Mouse (Mus musculus) thymus, adult 2 months (tissue): ENCODE data around the gene Mum1. TPM values are rescaled to one million over a fixed set of nuclear protein-coding genes. Genes with fewer than 3 reads are reported as not detected.

Experiments used
- DNase-seq: peaks from one replicate; pipeline ENCODE4 v3.0.0; 2021
- H3K27ac ChIP-seq: fragments of 200-500 bp; 2 replicates; pipeline ENCODE4 v1.5.1; 2012; ENCODE audit warnings: low read length, control low read depth; ENCODE audit not compliant: control insufficient read depth, insufficient read depth
- H3K27me3 ChIP-seq: fragments of 200-500 bp; 2 replicates; pipeline ENCODE4 v1.6.1; 2012; ENCODE audit warnings: mild to moderate bottlenecking, low read length, moderate library complexity, mixed read lengths; ENCODE audit not compliant: control insufficient read depth, insufficient read depth
- H3K36me3 ChIP-seq: fragments of 200-500 bp; 2 replicates; pipeline ENCODE4 v1.6.1; 2012; ENCODE audit warnings: mild to moderate bottlenecking, low read length, moderate library complexity; ENCODE audit not compliant: control insufficient read depth, insufficient read depth
- H3K4me1 ChIP-seq: fragments of 200-500 bp; replicated peaks from 2 replicates; pipeline ENCODE4 v1.6.1; 2012; ENCODE audit warnings: low read length; ENCODE audit not compliant: control insufficient read depth, insufficient read depth
- H3K4me3 ChIP-seq: fragments of 200-500 bp; 2 replicates; pipeline ENCODE4 v1.5.1; 2012; ENCODE audit warnings: mild to moderate bottlenecking, low read length, control low read depth, moderate library complexity; ENCODE audit not compliant: control insufficient read depth, insufficient read depth
- CTCF ChIP-seq: fragments of 200-500 bp; IDR thresholded peaks from 2 replicates; pipeline ENCODE4 v1.5.1; 2012; ENCODE audit warnings: mild to moderate bottlenecking, control low read depth, low read length, moderate library complexity, borderline replicate concordance; ENCODE audit not compliant: control insufficient read depth, poor library complexity, insufficient read depth; ENCODE audit errors: extremely low read depth
- POLR2A ChIP-seq: fragments of 200-500 bp; IDR thresholded peaks from 2 replicates; pipeline ENCODE4 v1.6.1; 2012; ENCODE audit warnings: mild to moderate bottlenecking, low read length, control low read depth, moderate library complexity; ENCODE audit not compliant: control insufficient read depth, poor library complexity, insufficient read depth; ENCODE audit errors: extremely low read depth
- WGBS: fragments of 180-500 bp; shearing (Covaris S2); methylation state at CpG from one replicate; pipeline ENCODE4 v1.1.7; 2018; 5-methylcytosine and 5-hydroxymethylcytosine counted together
- polyA plus RNA-seq: library from polyadenylated mRNA; depleted of rRNA; stranded (reverse); fragments of >200 nt; gene quantifications from 2 replicates; pipeline ENCODE4 v1.2.3, GENCODE M21; 2012; rRNA removed

The Mum1 gene
- 111 and 113 TPM in 2 replicates for polyA plus RNA-seq

- H3K27ac ChIP-seq: peak within 1 kb of the TSS; percentile 43
- H3K4me1 ChIP-seq: peaks cover 17% of the 10 kb centered on the region
- H3K36me3 ChIP-seq: peaks cover 22% of the 10 kb centered on the region
- peak within 1 kb of the TSS; percentile 59 for H3K4me3 ChIP-seq
- H3K27me3 ChIP-seq: no peaks in the 10 kb centered on the region
- DNase-seq: peak; percentile 99
- WGBS: 1% methylated on average over 70 of the region's 75 CpGs
- TF ChIP-seq CTCF (peak; percentile 72), POLR2A (peak; percentile 89)
Observed at GRCm38 (mm10) chr10:80226416-80227165, at the start of gene Mum1. Gene Mum1, plus strand, starts transcription at chr10:80226434.

GRCm38 (mm10) chr10:80177441-80178279 is 48.6 kb upstream of the Mum1 start:
- H3K36me3 ChIP-seq: no peaks in the 10 kb centered on the region
- H3K27ac ChIP-seq: no peak overlapping the region
- DNase-seq: no peak
- 93% methylated on average over 7 of the region's 7 CpGs for WGBS
- TF ChIP-seq POLR2A (no peak), CTCF (no peak)
- H3K4me3 ChIP-seq: no peak overlapping the region
- H3K27me3 ChIP-seq: peaks cover 7% of the 10 kb centered on the region
- peaks cover 9% of the 10 kb centered on the region for H3K4me1 ChIP-seq

- H3K36me3 ChIP-seq: no peaks in the 10 kb centered on the region
- H3K27me3 ChIP-seq: peaks cover 7% of the 10 kb centered on the region
- no peak within 1 kb of the TSS for H3K27ac ChIP-seq
- no peak for DNase-seq
- peaks cover 6% of the 10 kb centered on the region for H3K4me1 ChIP-seq
- WGBS: 11% methylated on average over 104 of the region's 106 CpGs
- TF ChIP-seq POLR2A (no peak), CTCF (no peak)
- peak within 1 kb of the TSS; percentile 48 for H3K4me3 ChIP-seq
Observed at GRCm38 (mm10) chr10:80179068-80180051, 46.9 kb upstream of the Mum1 start, which contains the start of gene Efna2. Gene Efna2, plus strand, starts transcription at chr10:80179482.

- Histone ChIP-seq H3K36me3 (no peaks in the 10 kb centered on the region), H3K4me3 (no peak overlapping the region), H3K27ac (no peak overlapping the region), H3K4me1 (peaks cover 6% of the 10 kb centered on the region), H3K27me3 (peaks cover 7% of the 10 kb centered on the region)
- no peak for DNase-seq
- 71% methylated on average over 6 of the region's 6 CpGs for WGBS
- TF ChIP-seq CTCF (no peak), POLR2A (no peak)
Observed at GRCm38 (mm10) chr10:80180288-80180687, 45.9 kb upstream of the Mum1 start.

- 88% methylated on average over 5 of the region's 5 CpGs for whole genome bisulfite sequencing
- peaks cover 7% of the 10 kb centered on the region for H3K27me3 ChIP-seq
- no peak for DNase-seq
Observed at GRCm38 (mm10) chr10:80180823-80181222, 45.4 kb upstream of the Mum1 start.

GRCm38 (mm10) chr10:80182547-80182946 is 43.7 kb upstream of the Mum1 start:
- Histone ChIP-seq H3K27me3 (peaks cover 9% of the 10 kb centered on the region), H3K36me3 (no peaks in the 10 kb centered on the region), H3K27ac (no peak overlapping the region), H3K4me1 (peaks cover 6% of the 10 kb centered on the region), H3K4me3 (no peak overlapping the region)
- TF ChIP-seq POLR2A (no peak), CTCF (no peak)
- DNase-seq: no peak
- 93% methylated on average over 7 of the region's 7 CpGs for WGBS

More at GRCm38 (mm10) chr10:80180823-80181222, 45.4 kb upstream of the Mum1 start:
- Histone ChIP-seq H3K36me3 (no peaks in the 10 kb centered on the region), H3K4me3 (no peak overlapping the region), H3K27ac (no peak overlapping the region), H3K4me1 (peaks cover 6% of the 10 kb centered on the region)
- TF ChIP-seq POLR2A (no peak), CTCF (no peak)
